Mouse (Mus musculus) left cerebral cortex, adult 9 months (tissue): ENCODE measurements around the gene Phyhd1.

Experiments used
- DNase-seq, 2 experiments: peaks; one replicate each; pipeline ENCODE4 v3.0.0; 2022; ENCODE audit warnings: low spot score in 2 of 2

Phyhd1 gene

GRCm38 (mm10) chr2:30265767-30266253 is at the start of gene Phyhd1:
TSS of gene Phyhd1 (plus strand) at chr2:30266203.
- DNase-seq = peak; percentile 61 to 79

DNA sequence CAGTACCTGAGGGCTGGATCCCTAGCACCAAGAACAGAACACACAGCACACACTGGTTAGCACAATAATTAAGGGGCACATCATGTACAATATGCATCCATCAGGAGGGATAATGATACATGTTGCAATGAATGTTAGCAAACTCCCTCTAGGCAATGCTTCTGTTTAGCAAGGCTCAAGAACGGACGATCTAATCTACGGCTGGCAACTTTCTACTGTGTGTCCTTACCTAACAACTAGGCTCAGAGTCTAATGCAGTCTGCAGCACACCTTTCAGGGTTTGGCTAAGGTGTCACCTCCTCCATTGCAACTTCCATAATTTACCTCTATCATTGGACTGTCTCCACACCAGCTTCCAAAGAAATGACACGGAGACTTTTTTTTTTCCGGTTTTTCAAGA is 49.7 kb upstream of the Phyhd1 start:
- no peak for DNase-seq

DNA sequence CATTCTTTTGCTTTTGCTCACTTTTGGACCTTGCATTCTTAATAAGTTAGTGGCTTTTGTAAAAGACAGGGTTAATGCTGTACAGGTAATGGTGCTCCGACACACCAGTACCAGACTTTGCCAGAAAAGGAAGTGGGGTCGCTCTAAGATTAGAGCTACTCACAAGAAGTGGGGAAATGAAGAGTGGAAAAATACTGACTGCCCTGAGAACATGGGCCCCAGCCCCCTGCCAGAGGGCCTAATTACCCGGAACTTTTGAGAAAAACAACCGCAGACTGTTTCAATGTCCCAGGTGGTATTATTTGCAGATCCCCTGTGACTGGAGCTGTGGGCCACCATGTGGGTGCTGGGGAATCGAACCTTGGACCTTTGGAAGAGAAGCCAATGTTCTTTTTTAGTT is 30.4 kb upstream of the Phyhd1 start:
- DNase-seq = no peak

- DNase-seq = no peak
These were observed 29.4 kb upstream of the Phyhd1 start for GRCm38 (mm10) chr2:30236426-30237198.

- peak; percentile 94 to 99 for DNase-seq
These were observed 28.7 kb upstream of the Phyhd1 start, which contains the start of gene Lrrc8a for GRCm38 (mm10) chr2:30237199-30237880. TSS of gene Lrrc8a (plus strand) at chr2:30237715.

DNA sequence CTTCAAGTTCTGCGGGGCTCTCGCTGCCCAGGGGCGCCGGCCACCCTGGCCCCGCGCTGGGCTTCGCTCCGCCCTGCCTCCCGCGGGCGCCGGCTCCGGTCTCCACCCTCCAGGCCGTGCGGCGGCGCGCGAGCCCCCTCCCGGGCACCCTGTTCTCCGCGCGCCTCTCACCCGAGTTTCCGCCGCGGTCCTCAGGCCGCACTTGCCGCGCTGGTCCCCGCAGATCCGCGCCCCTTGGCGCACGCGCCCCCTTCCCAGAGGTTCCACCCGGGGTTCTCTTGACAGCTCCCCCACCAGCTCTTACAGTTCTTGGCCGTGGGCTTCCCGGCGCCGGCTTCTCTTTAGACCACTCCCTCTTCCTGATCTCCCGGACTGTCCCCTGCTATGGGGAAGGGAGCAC is 28.1 kb upstream of the Phyhd1 start:
- DNase-seq = peak in 1 of 2 experiments; percentile 57

DNA sequence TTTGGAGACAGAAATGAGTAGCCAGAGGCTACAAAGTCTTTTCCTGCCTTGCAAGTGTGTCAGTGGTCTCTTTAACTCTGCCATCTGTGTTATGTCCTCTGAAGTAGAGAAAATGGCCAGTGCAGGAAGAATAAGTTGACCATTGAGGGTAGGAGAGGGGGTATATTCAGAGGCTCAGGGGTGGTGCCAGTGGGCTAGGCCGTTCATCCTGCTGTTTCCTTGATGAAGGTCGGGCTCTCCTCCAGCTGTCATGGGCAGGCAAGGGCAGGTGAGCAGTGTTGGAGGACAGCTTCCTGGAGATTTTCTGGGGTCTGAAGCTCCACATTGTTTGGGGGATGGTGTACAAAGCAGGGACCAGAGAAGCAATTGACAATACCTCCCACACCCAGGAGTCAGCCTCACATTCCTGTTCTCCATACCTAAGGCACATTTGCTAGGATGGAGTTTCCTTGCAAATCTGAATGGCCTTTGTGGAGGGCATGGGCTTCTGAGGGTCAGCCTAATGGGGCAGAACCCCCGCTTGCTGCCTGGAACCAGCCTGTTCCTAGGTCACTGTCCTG is 27.0 kb upstream of the Phyhd1 start:
- DNase-seq = no peak

DNA sequence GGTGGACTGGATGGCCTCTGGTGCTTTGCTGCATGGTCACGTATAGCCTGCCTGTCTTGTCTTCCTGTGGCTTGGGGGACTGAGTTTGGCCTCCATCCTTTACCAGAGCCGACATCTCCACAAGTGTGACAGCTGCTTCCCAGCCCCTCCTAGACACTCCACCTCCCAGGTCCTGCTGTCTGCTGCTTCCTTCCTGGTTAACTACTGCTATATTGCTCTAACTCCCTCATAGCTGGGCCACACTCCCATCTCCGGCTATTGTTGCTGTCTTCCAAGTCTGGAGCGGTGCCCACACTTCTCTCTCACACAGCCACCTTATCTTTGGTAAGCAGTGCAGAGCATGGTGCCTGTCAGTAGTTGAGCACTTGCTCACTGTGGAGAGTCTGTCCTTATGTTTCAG is 26.2 kb upstream of the Phyhd1 start:
- no peak for DNase-seq

- no peak for DNase-seq
These were observed 25.7 kb upstream of the Phyhd1 start, which contains the start of gene Gm28035 for GRCm38 (mm10) chr2:30240267-30240666. TSS of gene Gm28035 (plus strand) at chr2:30240567.

GRCm38 (mm10) chr2:30242509-30242908 is 23.5 kb upstream of the Phyhd1 start:
- DNase-seq = peak in 1 of 2 experiments; percentile 41

- no peak for DNase-seq
These were observed 22.6 kb upstream of the Phyhd1 start for GRCm38 (mm10) chr2:30243391-30243790.

- no peak for DNase-seq
These were observed 21.3 kb upstream of the Phyhd1 start for GRCm38 (mm10) chr2:30244595-30245178.

GRCm38 (mm10) chr2:30247036-30247435 is 19.0 kb upstream of the Phyhd1 start:
- no peak for DNase-seq

- no peak for DNase-seq
These were observed 18.3 kb upstream of the Phyhd1 start for GRCm38 (mm10) chr2:30247681-30248080.

DNA sequence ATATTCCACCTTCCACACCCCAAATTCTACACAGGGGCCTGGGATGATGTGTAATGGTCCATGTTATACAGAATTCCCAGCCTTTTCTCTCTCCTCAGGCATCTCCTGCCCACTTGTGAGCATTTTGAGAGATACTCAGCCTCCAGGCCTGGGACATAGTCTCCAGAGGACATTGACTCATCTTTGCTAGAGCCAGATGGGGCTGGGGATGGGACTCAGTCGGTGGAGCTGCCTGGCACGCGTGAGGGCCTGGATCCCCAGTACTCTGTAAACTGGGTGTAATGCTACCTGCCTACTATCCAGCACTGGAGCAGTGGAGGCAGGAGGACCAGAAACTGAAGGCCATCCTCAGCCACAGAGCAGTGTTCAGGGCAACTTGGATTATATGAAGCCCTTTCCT is 16.8 kb upstream of the Phyhd1 start:
- no peak for DNase-seq

- DNase-seq = no peak
These were observed 15.6 kb upstream of the Phyhd1 start for GRCm38 (mm10) chr2:30250166-30251128.

DNA sequence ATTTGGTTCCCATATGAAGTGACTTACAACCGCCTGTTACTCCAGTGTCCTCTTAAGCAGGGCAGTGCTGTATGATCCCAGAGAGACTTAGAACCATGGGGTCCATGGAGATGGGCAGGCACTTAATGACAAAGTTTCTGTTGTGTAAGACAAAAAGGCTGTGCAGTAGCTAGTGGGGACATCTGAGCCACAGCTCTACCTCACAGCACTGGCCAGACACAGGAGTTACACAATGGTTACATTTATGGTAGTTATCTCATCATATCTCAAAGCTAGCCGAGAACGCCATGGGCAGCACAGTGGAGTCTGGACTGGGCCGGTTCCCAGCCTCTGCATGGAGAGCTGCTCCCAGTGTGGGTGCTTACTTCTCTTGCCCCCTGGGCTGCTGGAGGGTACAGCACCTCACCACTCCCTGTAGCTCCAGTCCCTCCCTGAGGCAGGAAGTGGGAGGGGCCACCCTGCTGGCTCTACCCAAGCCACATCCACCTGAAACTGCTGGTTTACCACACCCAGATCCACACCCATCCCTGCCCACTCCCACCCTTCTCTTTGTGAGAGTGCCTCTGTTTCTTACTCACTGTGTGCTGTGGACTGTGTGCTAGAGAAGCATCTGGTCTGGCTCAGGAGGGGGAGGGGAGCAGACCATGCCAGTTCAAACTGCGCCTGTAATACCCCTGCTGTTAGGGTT is 14.4 kb upstream of the Phyhd1 start:
- DNase-seq = no peak

DNA sequence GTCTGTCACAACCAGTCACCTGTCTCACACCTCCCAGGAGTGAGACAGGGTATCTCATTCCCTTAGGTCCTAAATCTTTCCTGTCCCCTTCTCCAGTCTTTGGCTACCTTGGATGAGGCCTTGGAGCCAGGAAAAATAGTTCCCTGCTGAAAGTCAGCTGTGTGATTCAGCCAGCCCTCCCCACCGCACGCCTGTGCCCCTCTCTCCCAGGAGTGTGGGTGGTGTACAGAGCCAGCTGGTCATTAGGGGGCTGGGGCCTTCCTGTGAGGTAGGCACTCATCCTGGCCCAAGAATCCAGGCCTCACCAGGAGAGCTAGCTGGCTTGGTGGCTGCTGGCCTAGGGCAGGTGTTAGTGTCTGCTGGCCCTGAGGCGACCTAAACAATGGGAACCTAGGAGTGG is 13.5 kb upstream of the Phyhd1 start:
- no peak for DNase-seq

DNA sequence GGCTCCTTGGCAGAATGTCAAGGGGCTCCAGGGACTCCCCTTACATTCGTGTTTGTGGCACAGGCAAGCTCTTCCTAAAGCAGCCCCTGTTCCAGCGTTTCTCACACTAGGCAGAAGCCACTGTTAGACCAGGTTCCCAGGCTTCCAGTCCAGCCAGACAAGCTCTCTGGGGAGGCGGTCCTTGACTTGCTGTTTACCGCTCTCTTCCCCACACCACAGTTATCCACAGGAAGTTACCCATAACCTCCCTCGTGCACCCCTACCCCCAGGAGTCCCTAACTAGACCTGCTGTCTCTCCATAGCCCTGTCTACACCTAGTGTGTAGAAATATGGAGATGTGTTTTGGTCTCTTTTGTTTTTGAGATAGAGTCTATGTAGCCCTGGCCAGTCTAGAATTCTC is 12.2 kb upstream of the Phyhd1 start:
- no peak for DNase-seq

DNA sequence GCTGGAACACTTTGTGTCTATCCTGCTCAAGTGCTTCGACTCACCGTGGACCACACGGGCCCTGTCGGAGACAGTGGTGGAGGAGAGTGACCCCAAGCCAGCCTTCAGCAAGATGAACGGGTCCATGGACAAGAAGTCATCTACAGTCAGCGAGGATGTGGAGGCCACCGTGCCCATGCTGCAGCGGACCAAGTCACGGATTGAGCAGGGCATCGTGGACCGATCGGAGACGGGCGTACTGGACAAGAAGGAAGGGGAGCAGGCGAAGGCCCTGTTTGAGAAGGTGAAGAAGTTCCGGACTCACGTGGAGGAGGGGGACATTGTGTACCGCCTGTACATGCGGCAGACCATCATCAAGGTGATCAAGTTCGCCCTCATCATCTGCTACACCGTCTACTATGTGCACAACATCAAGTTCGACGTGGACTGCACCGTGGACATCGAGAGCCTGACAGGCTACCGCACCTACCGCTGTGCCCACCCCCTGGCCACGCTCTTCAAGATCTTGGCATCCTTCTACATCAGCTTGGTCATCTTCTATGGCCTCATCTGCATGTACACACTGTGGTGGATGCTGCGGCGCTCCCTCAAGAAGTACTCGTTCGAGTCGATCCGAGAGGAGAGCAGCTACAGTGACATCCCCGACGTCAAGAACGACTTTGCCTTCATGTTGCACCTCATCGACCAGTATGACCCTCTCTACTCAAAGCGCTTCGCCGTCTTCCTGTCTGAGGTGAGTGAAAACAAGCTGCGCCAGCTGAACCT is 10.2 kb upstream of the Phyhd1 start:
- no peak for DNase-seq
